Mouse (Mus musculus): ENCODE results near the gene Rmdn3.

Rmdn3 gene

DNA sequence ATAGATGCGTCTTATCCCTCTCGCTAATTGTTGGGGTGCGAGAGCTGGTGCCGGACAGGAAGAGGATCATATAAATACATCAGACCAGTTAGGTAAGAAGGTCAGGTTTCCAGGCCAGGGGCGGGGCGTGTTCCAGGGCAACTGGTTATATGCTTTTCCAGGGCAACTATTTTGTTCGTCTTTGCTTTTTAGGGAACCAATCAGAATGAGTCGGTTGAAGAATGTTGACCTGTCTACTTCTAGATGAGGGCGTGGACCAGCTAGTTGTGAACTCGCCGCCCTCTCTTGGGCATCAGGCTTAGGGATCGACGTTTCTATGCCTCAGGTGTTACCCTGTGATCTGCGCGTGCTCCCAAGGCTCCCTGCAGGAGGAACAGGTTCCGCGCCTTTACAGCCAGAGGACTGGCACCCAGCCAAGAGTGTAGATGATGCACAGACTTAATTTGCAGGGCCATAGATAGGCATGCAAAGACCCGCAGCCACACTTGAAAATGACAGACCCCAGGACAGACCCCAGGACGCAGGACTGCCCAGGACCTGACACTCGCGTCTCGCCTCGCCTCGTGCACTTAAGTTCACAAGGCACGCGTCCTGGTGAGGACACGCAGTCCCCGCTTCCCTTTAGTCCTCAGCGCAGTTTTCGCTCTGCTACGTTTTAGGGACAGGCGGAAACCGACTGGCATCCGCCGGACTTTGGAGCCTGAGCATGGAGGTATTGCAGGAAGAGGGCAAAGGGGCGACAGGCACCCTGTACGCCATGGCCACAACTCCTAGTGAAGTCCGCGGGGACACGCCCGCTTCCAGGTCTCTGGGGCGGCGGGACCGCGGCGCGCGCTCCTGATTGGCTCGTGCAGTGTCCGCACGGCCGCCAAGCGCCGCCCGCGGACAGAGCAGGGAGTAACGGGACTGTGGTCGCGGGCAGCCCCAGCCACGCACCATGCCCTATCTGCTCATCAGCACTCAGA is 10.3 kb upstream of the Rmdn3 start, which contains the start of gene Gchfr:
TSS of gene Gchfr (plus strand) at position 873 of the 965 bp plus-strand sequence.
- peak; percentile 88 for DNase-seq

DNA sequence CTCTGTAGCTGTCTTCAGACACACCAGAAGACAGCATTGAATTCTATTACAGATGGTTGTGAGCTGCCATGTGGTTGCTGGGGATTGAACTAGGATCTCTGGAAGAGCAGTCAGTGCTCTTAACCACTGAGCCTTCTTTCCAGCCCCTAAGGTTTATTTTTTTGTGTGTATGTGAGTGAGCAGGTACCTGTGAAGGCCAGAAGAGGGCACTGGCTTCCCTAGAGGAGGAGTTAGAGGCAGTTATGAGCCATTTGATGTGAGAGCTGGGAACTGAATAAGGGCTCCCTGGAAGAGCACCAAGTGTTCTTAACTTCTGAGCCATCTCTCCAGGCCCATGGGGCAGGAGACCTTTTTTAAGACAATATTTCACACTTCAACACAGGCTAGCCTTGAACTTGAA is 8.6 kb upstream of the Rmdn3 start:
- DNase-seq: no peak

DNA sequence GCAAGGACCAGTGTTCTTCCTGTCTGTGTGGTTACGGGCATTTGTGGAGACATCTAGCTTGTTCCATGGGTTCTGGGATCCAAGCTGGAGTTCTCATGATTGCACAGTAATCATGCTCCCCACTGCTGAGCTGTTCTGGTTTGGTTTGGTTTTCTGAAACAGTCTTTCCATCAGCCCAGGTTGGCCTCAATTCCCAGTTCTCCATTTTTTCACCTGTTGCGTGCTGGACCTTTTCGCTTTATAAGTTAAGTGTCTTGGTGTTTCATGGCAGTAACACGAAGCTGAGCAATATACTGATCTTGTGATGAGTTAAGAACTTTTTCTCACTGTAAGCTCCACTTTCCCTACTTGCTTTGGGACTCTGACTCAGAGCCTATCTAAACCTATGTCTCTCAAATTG is 7.2 kb upstream of the Rmdn3 start:
- DNase-seq: no peak

DNA sequence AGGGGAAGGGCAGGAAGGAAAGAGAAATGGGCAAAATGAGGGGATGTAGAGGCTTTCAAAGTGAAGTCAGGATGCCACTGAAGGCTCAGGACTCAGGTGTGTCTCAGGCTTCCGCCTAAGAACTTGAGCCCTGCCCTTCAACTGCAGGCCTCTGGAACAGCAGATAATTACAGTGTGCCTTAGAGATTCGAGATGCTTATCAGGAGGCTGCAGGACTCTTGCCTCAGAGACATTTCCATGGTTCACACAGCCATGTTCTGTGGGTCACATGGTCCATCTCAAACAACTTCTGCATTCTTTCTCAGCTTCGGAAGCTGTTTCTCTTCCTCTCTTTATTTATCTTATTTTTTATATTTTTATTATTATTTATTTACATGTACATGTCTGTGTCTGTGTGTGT is 6.3 kb upstream of the Rmdn3 start:
- no peak for DNase-seq

DNA sequence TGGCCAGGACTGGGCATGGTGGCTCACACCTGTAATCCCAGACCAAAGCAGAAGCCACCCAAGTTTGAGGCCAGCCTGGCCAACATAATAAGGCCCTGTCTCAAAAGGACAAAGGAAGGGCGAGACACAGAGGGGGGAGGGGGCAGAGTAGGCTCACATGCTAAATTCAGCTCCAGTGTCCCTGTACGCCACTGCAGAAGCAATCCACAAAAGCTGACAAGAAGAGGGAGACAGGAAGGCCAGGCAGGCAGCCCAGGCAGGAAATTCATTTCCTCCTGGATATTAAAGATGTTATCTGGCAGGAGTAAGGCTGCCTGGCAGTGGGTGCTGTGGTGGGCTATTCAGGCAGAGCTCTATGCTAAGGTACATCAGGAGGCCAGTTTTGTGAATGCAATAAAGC is 4.4 kb upstream of the Rmdn3 start:
- DNase-seq: peak; percentile 68

DNA sequence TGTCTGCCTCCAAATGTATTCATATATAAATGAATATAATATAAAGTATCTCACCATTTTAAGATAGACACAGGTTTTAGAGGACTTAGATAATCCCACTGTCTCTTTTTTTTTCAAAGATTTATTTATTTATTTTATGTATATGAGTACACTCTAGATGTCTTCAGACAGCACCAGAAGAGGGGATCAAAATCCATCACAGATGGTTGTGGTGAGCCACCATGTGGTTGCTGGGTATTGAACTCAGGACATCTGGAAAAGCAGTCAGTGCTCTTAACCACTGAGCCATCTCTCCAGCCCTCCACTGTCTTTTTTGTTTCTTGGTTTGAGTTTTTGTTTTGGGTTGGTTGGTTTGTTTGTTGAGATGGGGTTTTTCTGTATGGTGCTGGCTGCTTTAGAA is 1.0 kb upstream of the Rmdn3 start:
- no peak for DNase-seq

DNA sequence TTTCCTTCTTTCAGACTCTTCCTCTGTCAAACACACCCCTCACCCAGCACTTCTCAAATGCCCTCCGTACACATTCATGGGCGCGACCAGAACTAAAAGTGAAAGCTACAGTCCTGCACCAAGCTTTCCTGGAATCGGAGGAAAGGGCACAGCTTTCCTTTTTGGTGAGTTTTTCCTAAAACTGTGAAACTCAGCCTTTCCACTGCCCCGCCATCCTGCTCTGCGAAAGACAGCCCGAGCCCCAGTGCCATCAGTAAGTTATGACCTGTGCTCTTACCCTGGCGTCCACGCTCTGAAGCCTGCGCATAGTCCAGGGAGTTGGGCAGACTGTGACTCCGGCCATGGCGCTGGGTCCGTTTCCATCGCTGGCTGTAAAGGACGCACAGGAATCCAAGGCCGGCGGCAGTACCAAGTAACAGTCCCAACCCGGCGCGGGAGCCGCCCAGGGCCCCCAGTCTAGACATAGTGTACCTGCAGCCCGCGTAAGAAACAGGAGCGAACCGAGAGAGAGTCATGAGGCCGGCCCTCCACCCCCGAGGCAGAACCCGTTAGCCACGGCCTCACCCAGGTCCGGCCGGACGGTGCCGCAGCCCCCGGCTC is 653 bp downstream of the Rmdn3 start:
- peak; percentile 51 for DNase-seq

DNA sequence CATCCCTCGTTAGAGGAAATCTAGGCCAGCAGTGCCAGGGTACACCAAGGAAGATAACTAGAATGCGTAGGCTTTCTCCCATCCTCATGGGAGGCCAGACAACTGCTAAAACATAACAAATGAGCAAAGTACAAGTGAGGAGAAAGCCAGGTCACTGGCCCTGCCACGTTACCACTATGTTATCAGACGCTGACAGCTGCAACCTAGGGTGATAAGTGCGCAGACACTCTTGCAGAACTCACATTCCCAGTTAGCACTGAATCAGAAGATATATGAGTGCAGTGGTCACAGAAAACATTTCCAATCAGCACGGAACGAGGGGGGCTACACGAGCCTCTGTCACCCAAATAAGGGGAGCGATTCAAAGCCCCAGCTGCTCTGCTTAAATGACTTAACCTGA is 1.4 kb downstream of the Rmdn3 start:
- no peak for DNase-seq

DNA sequence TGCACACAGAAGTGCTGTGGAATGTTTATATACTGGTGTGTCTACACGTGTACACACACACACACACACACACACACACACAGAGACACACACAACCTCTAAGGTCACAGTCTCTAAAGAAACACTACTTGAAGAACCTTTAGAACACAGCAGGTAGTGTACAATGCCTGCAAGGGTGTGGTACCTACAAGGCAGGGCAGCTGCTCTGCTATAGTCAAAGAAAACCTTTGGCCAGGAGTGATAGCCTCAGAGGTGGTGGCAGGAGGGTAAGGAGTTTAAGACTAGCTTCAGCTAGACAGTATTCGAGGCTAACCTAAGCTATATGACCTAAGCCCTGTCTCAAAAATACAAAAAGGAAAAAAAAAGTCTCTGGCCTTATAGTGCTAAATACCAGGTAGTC is 2.2 kb downstream of the Rmdn3 start:
- no peak for DNase-seq

DNA sequence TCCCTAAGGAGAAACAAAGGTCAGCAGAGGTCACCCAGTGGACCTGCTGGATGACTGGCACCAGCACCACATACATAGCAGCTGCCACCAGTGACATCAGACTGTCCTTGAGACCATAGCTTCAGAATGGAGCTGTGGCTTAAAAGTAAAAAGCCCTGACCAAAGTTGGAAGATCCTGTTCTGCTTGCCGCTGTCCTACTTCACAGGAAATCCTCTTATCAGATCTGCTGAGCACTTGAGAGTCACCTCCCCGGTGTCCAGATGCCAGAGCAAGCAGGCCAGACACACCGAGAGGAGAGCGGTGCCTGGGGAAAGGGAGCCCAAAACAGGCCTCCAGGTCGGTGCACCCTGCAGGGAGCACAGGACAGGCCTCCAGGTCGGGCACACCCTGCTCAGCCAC is 4.6 kb downstream of the Rmdn3 start:
- no peak for DNase-seq

DNA sequence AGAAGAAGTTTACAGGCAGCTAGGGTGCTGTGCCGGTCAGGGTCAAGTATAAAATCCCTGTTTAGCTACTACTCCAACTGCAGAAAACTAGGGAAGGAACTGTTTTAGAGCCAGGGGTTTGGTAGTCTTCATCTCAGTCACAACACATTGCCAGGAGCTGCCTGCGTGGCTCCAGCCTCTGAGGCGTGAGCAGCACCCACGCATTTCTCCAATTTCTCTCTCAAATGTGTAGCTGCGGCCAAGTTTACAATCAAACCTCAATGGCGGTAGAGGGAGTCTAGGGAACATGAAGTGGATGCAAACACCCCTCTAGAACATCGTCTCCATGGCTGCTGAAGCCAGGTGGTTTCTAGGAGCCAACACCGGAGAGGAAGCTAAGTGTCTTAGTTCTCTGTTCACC is 9.1 kb downstream of the Rmdn3 start:
- DNase-seq: no peak

DNA sequence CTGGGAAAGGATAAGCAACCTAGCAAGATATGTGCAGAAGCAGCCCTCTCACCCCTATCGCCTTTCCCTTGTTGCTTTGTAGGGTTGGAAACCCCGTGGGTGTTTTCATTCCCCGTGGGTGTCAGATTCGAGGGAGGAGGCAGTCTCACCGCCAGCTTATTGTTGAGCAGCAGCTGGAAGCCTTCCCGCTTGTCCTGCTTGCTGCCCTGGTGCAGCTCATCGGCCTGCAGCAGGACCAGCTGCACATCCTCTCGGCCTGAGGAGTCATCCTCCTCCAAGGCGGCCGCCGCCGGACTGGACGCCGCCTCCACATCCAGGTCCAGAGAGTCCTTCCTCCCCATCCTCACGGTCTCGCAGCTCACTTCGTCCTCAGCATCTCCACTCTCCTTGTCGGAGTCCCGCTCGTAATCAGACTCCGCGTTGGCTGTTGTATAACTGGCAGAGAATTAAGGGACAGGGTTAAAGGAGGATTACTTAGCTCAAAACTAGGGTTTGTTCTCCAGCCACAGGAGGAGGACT is 9.6 kb downstream of the Rmdn3 start:
- no peak for DNase-seq

DNA sequence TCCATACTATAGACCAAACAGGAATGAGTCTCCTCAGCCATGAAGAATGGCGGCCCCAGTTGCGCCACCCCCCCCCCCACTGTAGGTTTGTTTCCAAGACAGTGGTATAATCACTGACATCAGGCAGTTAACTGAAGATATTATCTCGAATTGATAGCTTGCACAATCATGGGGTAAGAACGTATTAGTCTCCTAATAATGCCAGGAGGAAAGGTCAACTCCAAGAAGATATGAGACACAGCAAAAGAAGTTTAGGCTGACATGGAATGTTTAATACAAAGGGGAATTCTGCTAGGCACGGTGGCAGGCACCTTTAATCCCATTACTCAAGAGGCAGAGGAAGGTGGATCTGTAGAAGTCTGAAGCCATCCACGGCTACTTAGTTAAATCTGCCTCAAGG is 10.4 kb downstream of the Rmdn3 start:
- no peak for DNase-seq

DNA sequence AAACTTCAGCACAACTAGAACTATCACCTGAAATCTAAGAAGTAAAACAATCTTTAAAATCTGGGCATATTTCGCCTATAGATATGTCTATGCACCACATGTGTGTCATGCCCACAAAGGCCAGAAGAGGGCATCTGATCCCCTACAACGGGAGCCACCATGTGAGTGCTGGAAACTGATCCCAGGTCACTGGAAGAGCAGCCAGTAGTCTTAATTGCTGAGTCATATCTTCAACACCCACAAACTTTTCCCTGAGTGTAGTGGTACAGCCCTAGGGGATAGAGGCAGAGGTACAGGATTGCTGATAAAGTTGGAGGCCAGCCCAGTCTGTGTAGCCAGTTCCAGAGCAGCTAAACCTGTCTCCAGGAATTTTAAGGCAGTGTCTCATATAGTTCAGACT is 11.6 kb downstream of the Rmdn3 start:
- no peak for DNase-seq

DNA sequence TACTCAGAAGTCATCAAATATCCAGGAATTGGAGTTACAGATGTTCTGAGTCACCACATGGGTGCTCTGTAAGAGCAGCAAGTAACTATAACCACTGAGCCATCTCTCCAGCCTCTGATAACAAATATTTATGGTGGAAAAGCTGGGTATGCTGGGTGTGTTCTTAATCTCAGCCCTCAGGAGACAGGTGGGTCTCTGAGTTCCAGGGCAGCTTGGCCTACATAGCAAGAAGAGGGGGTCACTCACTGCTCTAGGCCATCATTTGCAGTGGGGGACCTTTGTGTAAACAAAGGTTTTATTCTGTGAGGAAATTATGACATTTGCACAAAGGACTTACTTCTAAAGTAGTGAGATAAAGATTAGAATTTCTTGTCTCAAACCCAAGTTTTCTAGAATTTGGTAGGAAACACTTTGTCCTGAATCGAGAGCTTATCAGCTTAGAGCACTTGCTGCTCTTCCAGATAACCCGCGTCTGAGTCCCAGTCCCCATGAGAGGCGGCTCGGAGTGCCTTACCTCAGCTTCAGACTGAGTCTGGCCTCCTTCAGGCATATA is 20.4 kb downstream of the Rmdn3 start:
- no peak for DNase-seq

DNA sequence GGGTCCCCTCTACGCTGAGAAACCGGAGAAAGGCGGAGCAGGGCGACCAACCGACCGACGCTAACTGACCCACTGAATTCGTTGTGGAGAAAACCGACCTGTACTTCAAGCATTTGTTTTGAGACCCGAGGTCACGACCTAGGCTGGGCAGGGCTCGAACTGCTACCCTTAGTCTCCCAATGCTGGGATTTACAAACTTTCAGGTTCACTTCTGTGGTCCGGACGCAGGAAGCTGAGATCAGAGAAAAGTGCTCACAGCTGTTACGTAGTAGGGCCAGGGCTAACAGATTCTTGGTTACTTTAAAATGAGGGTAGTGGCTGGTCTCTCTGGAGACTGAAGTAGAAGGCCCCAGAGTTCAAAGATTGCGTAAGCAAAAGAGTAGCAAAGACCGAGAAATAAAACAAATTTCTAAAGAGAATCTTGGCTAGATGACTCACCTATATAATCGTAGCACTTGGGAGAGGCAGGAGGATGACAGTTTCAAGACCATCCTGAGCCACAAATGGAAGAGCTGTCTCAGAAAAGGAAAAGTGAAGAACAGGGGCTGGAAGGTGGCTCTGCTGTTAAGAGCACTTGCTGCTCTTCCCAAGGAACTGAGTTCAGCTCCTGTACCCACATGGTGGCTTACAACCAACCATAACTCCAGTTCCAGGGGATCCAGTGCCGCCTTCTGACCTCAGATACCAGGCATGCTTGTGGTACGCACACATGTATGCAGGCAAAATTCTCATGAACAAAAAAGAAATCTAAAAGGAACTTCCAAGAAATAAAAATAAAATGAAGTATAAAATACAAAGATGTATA is 43.5 kb downstream of the Rmdn3 start:
- DNase-seq: no peak

DNA sequence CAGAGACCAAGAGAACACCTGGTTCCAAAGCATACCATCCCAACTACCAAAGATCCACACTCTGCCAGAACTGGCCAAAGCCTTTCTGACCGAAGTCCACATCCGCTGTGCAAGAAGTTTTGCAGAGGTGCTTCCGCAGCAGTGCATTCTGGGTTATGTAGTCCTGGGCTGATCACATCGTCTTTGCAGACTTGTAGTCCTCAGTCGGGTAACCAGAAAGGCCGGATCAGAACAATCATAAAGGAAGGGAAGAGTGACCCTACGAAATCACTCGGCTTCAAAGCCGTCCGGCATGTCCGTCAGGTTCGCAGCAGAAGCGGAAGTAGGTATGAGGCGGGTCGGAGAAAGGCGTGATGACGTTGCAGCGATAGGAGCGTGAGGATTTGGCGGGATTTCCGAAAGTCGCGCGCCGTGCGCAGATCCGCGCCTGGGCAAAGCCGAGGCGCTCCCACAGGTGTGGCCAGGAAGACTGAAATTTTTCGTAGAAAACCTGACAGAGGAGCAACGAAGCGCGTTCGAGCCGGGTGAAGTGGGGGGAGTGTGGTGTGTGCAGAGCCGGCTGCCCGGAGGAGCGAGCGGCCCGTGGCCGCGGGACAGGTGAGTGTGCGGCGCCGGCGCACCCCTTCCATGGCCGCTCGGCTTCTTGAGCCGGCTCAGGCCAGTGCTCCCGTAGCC is 44.3 kb downstream of the Rmdn3 start, which contains the start of gene Rad51:
TSS of gene Rad51 (plus strand) at position 356 of the 675 bp plus-strand sequence.
- peak; percentile 91 for DNase-seq

DNA sequence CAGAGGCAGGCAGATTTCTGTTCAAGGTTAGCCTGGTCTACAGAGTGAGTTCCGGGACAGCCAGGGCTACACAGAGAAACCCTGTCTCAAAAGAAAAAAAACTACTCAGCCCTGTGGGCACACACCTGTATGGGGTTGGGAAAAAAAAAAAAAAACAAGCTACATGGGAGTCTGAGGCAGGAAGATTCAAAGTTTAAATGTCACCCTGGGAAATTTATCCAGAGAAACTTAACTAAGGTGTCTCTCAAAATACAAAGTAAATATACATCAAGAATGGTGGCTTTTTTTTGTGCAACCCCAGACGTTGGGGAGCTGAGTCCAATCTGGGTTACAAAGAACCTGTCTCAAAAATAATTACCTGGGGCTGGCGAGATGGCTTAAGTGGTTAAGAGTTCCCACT is 45.8 kb downstream of the Rmdn3 start:
- DNase-seq: no peak

DNA sequence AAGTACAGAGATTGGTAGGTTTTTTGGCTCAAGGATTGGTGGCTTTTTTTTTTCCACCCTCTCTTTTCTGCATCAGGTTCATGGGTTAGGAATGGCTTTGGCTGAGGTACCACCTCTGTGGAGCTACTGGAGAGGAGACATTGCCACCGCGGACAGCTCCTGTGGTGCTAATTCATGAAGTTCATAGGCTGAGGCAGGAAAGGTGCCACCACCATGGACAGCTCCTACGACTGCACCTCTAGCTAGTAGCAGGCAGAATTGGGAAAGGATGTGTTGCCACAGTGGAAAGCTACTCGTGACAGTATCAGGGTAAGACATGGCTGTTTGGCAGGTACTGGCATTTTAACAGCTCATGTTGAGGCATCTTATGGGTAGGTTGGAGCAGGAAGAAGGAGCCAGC is 48.3 kb downstream of the Rmdn3 start:
- DNase-seq: peak; percentile 55

DNA sequence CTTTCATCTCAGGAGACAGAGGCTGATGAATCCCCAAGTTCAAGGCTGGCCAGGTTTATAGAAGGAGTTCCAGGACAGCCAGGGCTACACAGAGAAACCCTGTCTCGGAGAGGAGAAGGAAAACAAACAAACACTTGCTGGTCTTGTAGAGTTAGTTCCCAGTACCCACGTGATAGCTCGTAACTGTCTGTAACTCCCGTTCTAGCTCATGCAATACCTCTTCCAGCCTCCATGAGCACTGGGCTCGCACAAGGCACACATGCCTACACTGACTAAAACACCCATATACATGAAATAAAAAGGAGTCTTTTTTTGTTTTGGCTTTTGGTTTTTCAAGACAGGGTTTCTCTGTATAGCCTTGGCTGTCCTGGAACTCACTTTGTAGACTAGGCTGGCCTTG is 50.3 kb downstream of the Rmdn3 start:
- DNase-seq: no peak

DNA sequence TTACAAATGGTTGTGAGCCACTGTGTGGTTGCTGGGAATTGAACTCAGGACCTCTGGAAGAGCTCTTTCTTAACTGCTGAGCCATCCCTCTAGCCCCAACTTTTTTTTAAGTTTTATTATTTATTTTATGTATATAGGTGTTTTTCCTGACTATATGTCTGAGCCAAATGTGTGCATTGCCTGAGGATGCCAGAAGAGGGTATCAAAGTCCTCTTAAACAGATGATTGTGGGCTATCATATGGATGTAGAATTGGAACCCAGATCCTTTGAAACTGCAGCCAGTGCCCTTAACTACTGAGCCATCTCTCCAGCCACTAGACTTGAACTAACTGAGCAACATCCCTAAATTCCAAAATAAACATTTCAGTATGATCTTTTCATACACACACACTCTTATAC is 55.3 kb downstream of the Rmdn3 start:
- DNase-seq: no peak
